Mouse (Mus musculus) heart, adult 2 months (tissue): Measurements from ENCODE around the gene 3100002H09Rik. TPM values are rescaled to one million over a fixed set of nuclear protein-coding genes. Genes with fewer than 3 reads are reported as not detected.
A peak's percentile ranks its signal among the peaks of the same experiment; 100 is the strongest.

Source experiments
- DNase-seq, 2 experiments: peaks; one replicate each; pipeline ENCODE4 v3.0.0; 2021
- H3K27ac ChIP-seq: fragments of 200-600 bp; 2 replicates; pipeline ENCODE4 v1.8.1; 2022
- H3K27me3 ChIP-seq: fragments of 200-500 bp; 2 replicates; pipeline ENCODE4 v1.6.1; 2012; ENCODE audit warnings: mild to moderate bottlenecking, low read length, inconsistent platforms, mixed read lengths; ENCODE audit not compliant: control insufficient read depth, insufficient read depth
- H3K36me3 ChIP-seq: fragments of 200-500 bp; 2 replicates; pipeline ENCODE4 v1.6.1; 2012; ENCODE audit warnings: low read length, inconsistent platforms; ENCODE audit not compliant: control insufficient read depth, insufficient read depth
- H3K4me1 ChIP-seq: fragments of 200-500 bp; 2 replicates; pipeline ENCODE4 v1.6.1; 2011; ENCODE audit warnings: low read length; ENCODE audit not compliant: control insufficient read depth, insufficient read depth
- H3K4me3 ChIP-seq: fragments of 200-600 bp; 2 replicates; pipeline ENCODE4 v1.8.1; 2022
- H3K79me2 ChIP-seq: fragments of 200-500 bp; replicated peaks from 2 replicates; pipeline ENCODE4 v1.6.1; 2012; ENCODE audit warnings: mild to moderate bottlenecking, inconsistent platforms, low read length, moderate library complexity, mixed read lengths; ENCODE audit not compliant: control insufficient read depth, insufficient read depth
- H3K9ac ChIP-seq: fragments of 200-500 bp; 2 replicates; pipeline ENCODE4 v1.6.1; 2012; ENCODE audit warnings: low read depth, mild to moderate bottlenecking, control low read depth, inconsistent platforms, low read length, mixed read lengths
- CTCF ChIP-seq: fragments of 200-600 bp; IDR thresholded peaks from 2 replicates; pipeline ENCODE4 v1.8.1; 2022; ENCODE audit warnings: antibody characterized with exemption, mild to moderate bottlenecking, moderate library complexity
- EP300 ChIP-seq: fragments of 200-500 bp; IDR thresholded peaks from 2 replicates; pipeline ENCODE4 v1.6.1; 2011; ENCODE audit warnings: low read depth, low read length, control low read depth; ENCODE audit not compliant: insufficient read depth
- POLR2A ChIP-seq: fragments of 200-500 bp; IDR thresholded peaks from 2 replicates; pipeline ENCODE4 v1.6.1; 2011; ENCODE audit warnings: mild to moderate bottlenecking, low read depth, low read length, control low read depth; ENCODE audit not compliant: insufficient read depth
- WGBS: fragments of 180-500 bp; shearing (Covaris S2); methylation state at CpG from one replicate; pipeline ENCODE4 v1.1.7; 2018; 5-methylcytosine and 5-hydroxymethylcytosine counted together
- intact Hi-C: fragments of 180-260 bp; cut with DNase I; formaldehyde crosslinking; loops from one replicate; pipeline ENCODE4 v1.15.1; 2025
- long read RNA-seq: library from polyadenylated mRNA; stranded (forward); transcript quantifications from one replicate; pipeline ENCODE4 v2.0.0, GENCODE M21; 2021
- polyA plus RNA-seq: library from polyadenylated mRNA; depleted of rRNA; stranded (reverse); fragments of >200 nt; gene quantifications from 2 replicates; pipeline ENCODE4 v1.2.3, GENCODE M21; 2012; rRNA removed
- total RNA-seq, 2 experiments: library from RNA; stranded (reverse); gene quantifications; 2 replicates each; pipeline ENCODE4 v1.2.3; 2021

Gene 3100002H09Rik
- total RNA-seq, result not detected
- not detected in 2 replicates for polyA plus RNA-seq
- long read RNA-seq, result 0 reads

DNA sequence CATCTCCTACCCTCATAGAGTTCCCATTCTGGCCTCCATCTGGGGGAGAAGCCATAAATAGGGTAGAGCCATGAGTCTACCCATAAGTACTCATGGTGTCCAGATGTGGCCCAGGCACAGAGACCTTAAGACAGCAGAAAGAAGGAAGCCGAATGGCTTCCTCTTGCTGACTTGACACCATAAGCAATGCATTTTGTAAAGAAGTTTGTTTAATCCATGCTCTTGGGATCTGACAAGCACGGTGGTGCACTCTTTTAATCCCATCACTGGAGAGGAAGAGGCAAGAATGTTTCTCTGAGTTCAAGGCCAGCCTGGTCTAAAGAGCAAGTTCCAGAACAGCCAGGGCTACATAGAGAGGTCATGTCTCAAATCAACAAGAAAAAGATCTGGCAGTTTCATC, at the start of gene 3100002H09Rik:
Gene 3100002H09Rik (minus strand): TSS at position 101 of the 400 bp plus-strand sequence.
- TF ChIP-seq POLR2A, result no peak
- TF ChIP-seq EP300, result no peak
- TF ChIP-seq CTCF, result no peak
- no peaks in the 10 kb centered on the region for H3K36me3 ChIP-seq
- H3K4me1 ChIP-seq, result no peaks in the 10 kb centered on the region
- intact Hi-C loops, result no loop called here
- no peak within 1 kb of the TSS for H3K27ac ChIP-seq
- 71% methylated on average over 2 of the region's 2 CpGs for WGBS
- no peak within 1 kb of the TSS for H3K4me3 ChIP-seq
- H3K9ac ChIP-seq, result no peak within 1 kb of the TSS
- H3K27me3 ChIP-seq, result no peaks in the 10 kb centered on the region
- no peaks in the 10 kb centered on the region for H3K79me2 ChIP-seq
- DNase-seq, result no peak

DNA sequence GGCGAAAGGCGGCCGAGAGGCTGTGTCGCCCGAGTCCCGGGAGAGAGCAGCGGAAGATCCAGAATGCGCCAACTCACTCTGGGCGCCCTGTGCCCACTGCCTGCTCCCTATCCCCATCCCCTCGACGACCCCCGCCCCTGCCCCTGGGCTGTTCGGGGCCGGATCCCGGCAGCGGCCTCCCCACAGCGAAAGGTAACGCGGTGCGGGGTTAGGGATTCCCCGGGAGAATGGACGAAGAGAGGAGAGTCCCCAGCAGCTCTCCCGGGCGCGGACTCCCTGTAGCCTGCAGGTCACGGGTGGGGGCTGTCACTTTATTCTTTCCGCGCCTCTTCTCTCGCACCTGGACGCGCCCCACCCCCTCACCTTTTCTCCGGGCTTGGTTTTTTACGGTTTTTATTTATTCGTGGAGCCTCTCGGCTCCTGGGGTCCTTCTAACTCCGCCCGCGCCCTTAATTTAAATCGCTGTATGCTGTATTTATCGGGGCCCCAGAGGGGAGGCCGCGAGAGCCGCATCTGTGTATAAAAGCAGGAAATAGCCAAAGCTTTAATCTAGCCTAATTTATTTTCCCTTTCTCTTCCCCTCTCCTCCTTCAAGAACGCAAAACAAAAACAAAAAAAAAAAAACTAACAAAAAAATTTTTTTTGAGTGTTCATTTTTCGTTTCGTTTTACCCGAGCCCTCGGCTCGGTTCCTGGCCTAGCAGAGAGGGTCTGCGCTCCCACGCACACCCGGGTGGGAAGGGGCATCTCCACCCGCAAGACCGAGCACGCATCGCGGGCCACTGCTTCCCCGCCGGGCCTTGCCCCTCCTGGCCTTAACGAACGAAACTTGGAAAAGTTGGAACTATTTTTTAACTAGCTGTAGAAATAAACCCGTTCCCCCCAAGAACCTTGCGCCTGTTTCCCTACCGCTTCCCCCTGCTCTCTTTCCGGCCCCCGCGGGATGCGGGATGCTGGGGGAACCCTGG, 48.9 kb upstream of the 3100002H09Rik start:
- H3K27me3 ChIP-seq, result peaks cover 33% of the 10 kb centered on the region
- peak; percentile 18 to 43 for DNase-seq
- no peaks in the 10 kb centered on the region for H3K79me2 ChIP-seq
- 6% methylated on average over 68 of the region's 68 CpGs for WGBS
- no peak overlapping the region for H3K9ac ChIP-seq
- H3K4me3 ChIP-seq, result peak overlapping the region; percentile 34
- H3K27ac ChIP-seq, result no peak overlapping the region
- no peaks in the 10 kb centered on the region for H3K36me3 ChIP-seq
- TF ChIP-seq POLR2A (no peak), EP300 (no peak), CTCF (no peak)
- intact Hi-C loops, result no loop called here
- H3K4me1 ChIP-seq, result no peaks in the 10 kb centered on the region; the same call in none of the 2 replicates

DNA sequence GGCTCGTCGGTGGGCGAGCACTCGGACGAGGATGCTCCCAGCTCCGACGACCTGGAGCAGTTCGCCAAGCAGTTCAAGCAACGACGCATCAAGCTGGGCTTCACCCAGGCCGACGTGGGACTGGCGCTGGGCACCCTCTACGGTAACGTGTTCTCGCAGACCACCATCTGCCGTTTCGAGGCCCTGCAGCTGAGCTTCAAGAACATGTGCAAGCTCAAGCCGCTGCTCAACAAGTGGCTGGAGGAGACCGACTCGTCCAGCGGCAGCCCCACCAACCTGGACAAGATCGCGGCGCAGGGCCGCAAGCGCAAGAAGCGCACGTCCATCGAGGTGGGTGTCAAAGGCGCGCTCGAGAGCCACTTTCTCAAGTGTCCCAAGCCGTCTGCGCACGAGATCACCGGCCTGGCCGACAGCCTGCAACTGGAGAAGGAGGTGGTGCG, 47.8 kb upstream of the 3100002H09Rik start:
- Histone ChIP-seq H3K79me2 (no peaks in the 10 kb centered on the region), H3K36me3 (no peaks in the 10 kb centered on the region), H3K27me3 (peaks cover 33% of the 10 kb centered on the region), H3K27ac (no peak overlapping the region), H3K4me3 (0 out of 2 replicates have a peak overlapping the region, but pooled peaks have one; percentile 14), H3K4me1 (no peaks in the 10 kb centered on the region; the same call in none of the 2 replicates), H3K9ac (no peak overlapping the region)
- TF ChIP-seq CTCF (no peak), POLR2A (no peak), EP300 (no peak)
- DNase-seq, result peak; percentile 14 to 44
- WGBS, result 4% methylated on average over 39 of the region's 39 CpGs
- intact Hi-C loops, result no loop called here

DNA sequence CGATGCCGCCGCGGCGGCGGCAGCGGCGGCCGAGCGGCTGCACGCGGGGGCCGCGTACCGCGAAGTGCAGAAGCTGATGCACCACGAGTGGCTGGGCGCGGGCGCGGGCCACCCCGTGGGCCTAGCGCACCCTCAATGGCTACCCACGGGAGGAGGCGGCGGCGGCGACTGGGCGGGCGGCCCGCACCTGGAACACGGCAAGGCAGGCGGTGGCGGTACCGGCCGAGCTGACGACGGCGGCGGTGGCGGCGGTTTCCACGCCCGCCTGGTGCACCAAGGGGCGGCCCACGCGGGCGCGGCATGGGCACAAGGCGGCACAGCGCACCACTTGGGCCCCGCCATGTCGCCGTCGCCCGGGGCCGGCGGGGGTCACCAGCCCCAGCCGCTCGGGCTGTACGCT, 47.2 kb upstream of the 3100002H09Rik start:
- Histone ChIP-seq H3K27me3 (peaks cover 33% of the 10 kb centered on the region), H3K79me2 (no peaks in the 10 kb centered on the region), H3K9ac (peak overlapping the region; percentile 66), H3K4me3 (peak overlapping the region; percentile 48), H3K4me1 (no peaks in the 10 kb centered on the region; the same call in none of the 2 replicates), H3K36me3 (no peaks in the 10 kb centered on the region), H3K27ac (no peak overlapping the region)
- TF ChIP-seq CTCF, result no peak
- no peak for TF ChIP-seq POLR2A
- no peak for TF ChIP-seq EP300
- WGBS, result under 1% methylated on average over 56 of the region's 61 CpGs
- peak in 1 of 2 experiments; percentile 34 for DNase-seq
- intact Hi-C loops, result no loop called here

DNA sequence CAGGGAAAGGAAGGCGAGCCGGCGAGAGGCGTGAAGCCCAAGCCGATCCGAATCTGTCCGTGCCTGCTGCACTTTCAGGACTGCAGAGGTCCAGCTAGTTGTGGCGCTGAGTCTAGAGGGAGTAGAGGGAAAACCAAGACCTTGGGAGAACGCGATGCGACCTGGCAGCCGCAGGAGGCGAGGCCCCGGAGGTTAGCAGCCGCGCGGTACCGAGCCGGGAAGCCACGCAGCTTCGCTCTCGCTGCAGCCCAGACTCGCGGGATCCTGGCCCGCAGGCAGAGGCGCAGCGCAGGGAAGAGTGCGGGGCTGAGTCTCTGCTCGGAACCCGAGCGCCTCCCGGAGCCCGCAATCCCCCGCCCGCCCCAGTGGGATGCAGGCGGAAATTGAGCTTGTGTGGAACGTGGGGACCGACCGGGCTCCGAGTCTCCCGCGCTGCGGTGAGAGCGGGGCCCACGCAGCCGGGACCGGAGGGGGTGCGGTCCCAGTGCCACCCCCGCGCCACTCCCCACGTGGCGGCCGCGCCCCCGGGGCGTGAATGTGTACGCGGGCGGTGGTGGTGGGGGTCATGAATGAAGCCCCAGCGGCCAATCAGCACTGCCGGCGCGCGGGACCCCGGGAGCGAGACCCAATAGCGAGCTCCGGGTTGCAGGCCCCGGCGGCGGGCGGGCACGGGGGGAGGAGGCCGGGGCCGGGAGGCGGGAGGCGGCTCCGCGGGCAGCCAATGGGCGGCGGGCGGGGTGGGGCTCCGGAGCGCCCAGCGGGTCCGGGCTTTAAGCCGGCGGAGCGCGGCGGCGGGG, 46.4 kb upstream of the 3100002H09Rik start:
- Histone ChIP-seq H3K27ac (no peak overlapping the region), H3K79me2 (no peaks in the 10 kb centered on the region), H3K4me1 (no peaks in the 10 kb centered on the region; the same call in none of the 2 replicates), H3K36me3 (no peaks in the 10 kb centered on the region), H3K4me3 (peak overlapping the region; percentile 54), H3K27me3 (peaks cover 33% of the 10 kb centered on the region), H3K9ac (peak overlapping the region; percentile 66)
- DNase-seq, result peak; percentile 84 to 86
- intact Hi-C loops, result no loop called here
- WGBS, result 4% methylated on average over 92 of the region's 92 CpGs
- TF ChIP-seq CTCF, result no peak

DNA sequence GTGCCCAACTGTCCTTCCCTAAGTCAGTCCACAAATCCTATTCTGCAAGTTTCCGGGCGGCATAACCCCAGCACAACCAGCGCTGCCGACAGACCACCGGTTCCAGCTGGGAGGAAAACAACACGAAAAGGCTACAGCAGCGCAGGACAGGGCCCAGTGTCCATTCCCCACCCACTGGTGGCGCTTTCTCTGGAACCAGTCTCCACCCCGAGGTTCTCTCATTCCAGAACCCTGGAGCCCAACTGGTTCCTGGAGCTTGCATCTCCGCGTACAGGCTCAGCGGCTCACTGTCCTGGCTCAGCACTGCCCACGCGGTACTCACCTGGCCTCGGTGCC, 45.9 kb upstream of the 3100002H09Rik start, which contains the start of gene Pou3f1:
Gene Pou3f1 (plus strand): TSS at position 290 of the 336 bp plus-strand sequence.
- no peak for TF ChIP-seq POLR2A
- TF ChIP-seq CTCF, result peak; percentile 3; the same call in 1 of the 2 replicates
- no peaks in the 10 kb centered on the region; the same call in none of the 2 replicates for H3K4me1 ChIP-seq
- intact Hi-C loops, result no loop called here
- H3K36me3 ChIP-seq, result no peaks in the 10 kb centered on the region
- H3K9ac ChIP-seq, result peak within 1 kb of the TSS; percentile 66
- H3K4me3 ChIP-seq, result peak within 1 kb of the TSS; percentile 54
- peaks cover 32% of the 10 kb centered on the region for H3K27me3 ChIP-seq
- H3K27ac ChIP-seq, result no peak within 1 kb of the TSS
- H3K79me2 ChIP-seq, result no peaks in the 10 kb centered on the region
- DNase-seq, result no peak
- 3% methylated on average over 15 of the region's 15 CpGs for WGBS
